Mouse (Mus musculus) liver, embryonic 12.5 days (tissue): ENCODE data around the gene Ier5l. TPM values are rescaled to one million over a fixed set of nuclear protein-coding genes. Genes with fewer than 3 reads are reported as not detected.

Experiments
- ATAC-seq: fragments of 200-750 bp; cut with Nextera tagmentation; 2 replicates; pipeline ENCODE4 v1.8.0; 2017; ENCODE audit warnings: moderate number of reproducible peaks, mild to moderate bottlenecking, moderate library complexity
- H3K27ac ChIP-seq: fragments of 300-500 bp; sonication (generic); 2 replicates; pipeline ENCODE4 v1.5.1; 2016; ENCODE audit warnings: mild to moderate bottlenecking
- H3K27me3 ChIP-seq: fragments of 300-500 bp; sonication (generic); replicated peaks from 2 replicates; pipeline ENCODE4 v1.6.1; 2016; ENCODE audit warnings: mild to moderate bottlenecking, moderate library complexity
- H3K36me3 ChIP-seq: fragments of 300-500 bp; sonication (generic); 2 replicates; pipeline ENCODE4 v1.6.1; 2016; ENCODE audit warnings: mild to moderate bottlenecking, moderate library complexity
- H3K4me1 ChIP-seq: fragments of 300-500 bp; sonication (generic); 2 replicates; pipeline ENCODE4 v1.6.1; 2016
- H3K4me2 ChIP-seq: fragments of 300-500 bp; sonication (generic); 2 replicates; pipeline ENCODE4 v1.6.1; 2016; ENCODE audit warnings: mild to moderate bottlenecking, moderate library complexity
- H3K4me3 ChIP-seq: fragments of 300-500 bp; sonication (generic); 2 replicates; pipeline ENCODE4 v1.5.1; 2016; ENCODE audit warnings: mild to moderate bottlenecking, moderate library complexity
- H3K9ac ChIP-seq: fragments of 300-500 bp; sonication (generic); 2 replicates; pipeline ENCODE4 v1.6.1; 2016; ENCODE audit warnings: mild to moderate bottlenecking, moderate library complexity
- H3K9me3 ChIP-seq: fragments of 300-500 bp; sonication (generic); replicated peaks from 2 replicates; pipeline ENCODE4 v1.6.1; 2016; ENCODE audit warnings: mild to moderate bottlenecking, moderate library complexity
- WGBS: fragments of 180-500 bp; shearing (Covaris S2); methylation state at CpG from one replicate; pipeline ENCODE4 v1.1.7; 2016; ENCODE audit not compliant: insufficient replicate concordance; 5-methylcytosine and 5-hydroxymethylcytosine counted together
- polyA plus RNA-seq: library from polyadenylated mRNA; unstranded; fragments of >200 nt; fragmentation: Nextera tagmentation; extraction: Ambion mirVana; gene quantifications from 2 replicates; pipeline ENCODE4 v1.2.1, GENCODE M21; 2016

The Ier5l gene
- polyA plus RNA-seq, 1 experiment from 2014 or later: 0.44 TPM

GRCm38 (mm10) chr2:30436809-30437208 lies 37.2 kb downstream of the Ier5l start:
- 88% methylated on average over 4 of the region's 4 CpGs for WGBS
- H3K27me3 ChIP-seq: no peaks in the 10 kb centered on the region
- ATAC-seq: no peak
- no peak overlapping the region for H3K4me2 ChIP-seq
- peaks cover 49% of the 10 kb centered on the region for H3K4me1 ChIP-seq
- peaks cover 99% of the 10 kb centered on the region for H3K36me3 ChIP-seq
- H3K4me3 ChIP-seq: no peak overlapping the region
- H3K27ac ChIP-seq: no peak overlapping the region
- H3K9ac ChIP-seq: no peak overlapping the region
- H3K9me3 ChIP-seq: no peaks in the 10 kb centered on the region

GRCm38 (mm10) chr2:30436156-30436545 lies 37.9 kb downstream of the Ier5l start:
- Histone ChIP-seq H3K27ac (no peak overlapping the region), H3K27me3 (no peaks in the 10 kb centered on the region), H3K4me1 (peaks cover 42% of the 10 kb centered on the region), H3K36me3 (peaks cover 99% of the 10 kb centered on the region), H3K4me2 (no peak overlapping the region), H3K9ac (no peak overlapping the region), H3K4me3 (no peak overlapping the region), H3K9me3 (no peaks in the 10 kb centered on the region)
- WGBS: 80% methylated on average over 5 of the region's 5 CpGs
- ATAC-seq: no peak

- peak overlapping the region; percentile 32 for H3K4me2 ChIP-seq
- peak overlapping the region; percentile 70 for H3K27ac ChIP-seq
- H3K4me1 ChIP-seq: peaks cover 36% of the 10 kb centered on the region
- 0 out of 2 replicates have a peak overlapping the region, but pooled peaks have one; percentile 27 for H3K9ac ChIP-seq
- peaks cover 100% of the 10 kb centered on the region for H3K36me3 ChIP-seq
- WGBS: 36% methylated on average over 5 of the region's 5 CpGs
- H3K9me3 ChIP-seq: no peaks in the 10 kb centered on the region
- peak; percentile 69 for ATAC-seq
- H3K27me3 ChIP-seq: no peaks in the 10 kb centered on the region
- H3K4me3 ChIP-seq: no peak overlapping the region
Measured at GRCm38 (mm10) chr2:30435326-30436155, 38.5 kb downstream of the Ier5l start.

GRCm38 (mm10) chr2:30429156-30429555 lies 44.9 kb downstream of the Ier5l start:
- no peaks in the 10 kb centered on the region for H3K27me3 ChIP-seq
- no peak overlapping the region for H3K9ac ChIP-seq
- H3K9me3 ChIP-seq: no peaks in the 10 kb centered on the region
- peaks cover 85% of the 10 kb centered on the region for H3K36me3 ChIP-seq
- H3K4me2 ChIP-seq: no peak overlapping the region
- no peak overlapping the region for H3K4me3 ChIP-seq
- no peak overlapping the region for H3K27ac ChIP-seq
- H3K4me1 ChIP-seq: peaks cover 5% of the 10 kb centered on the region
- no peak for ATAC-seq

Other genes with a start within 250 kb of the Ier5l start
- gene Lrrc8a, start 236.5 kb downstream of the Ier5l start, polyA plus RNA-seq: 12.8 and 13.9 TPM in 2 replicates
- gene Gm28035, start 233.7 kb downstream of the Ier5l start, polyA plus RNA-seq: 0.11 and 0.12 TPM in 2 replicates
- 6.9 and 7.4 TPM in 2 replicates for gene Phyhd1, start 208.0 kb downstream of the Ier5l start, polyA plus RNA-seq
- not detected in 2 replicates for gene Gm28038, start 193.2 kb downstream of the Ier5l start, polyA plus RNA-seq
- gene Dolk, start 187.9 kb downstream of the Ier5l start, polyA plus RNA-seq: 15.5 and 17.5 TPM in 2 replicates
- gene Nup188, start 187.8 kb downstream of the Ier5l start, polyA plus RNA-seq: 23.9 and 25.8 TPM in 2 replicates
- 30.3 and 33.7 TPM in 2 replicates for gene Sh3glb2, start 114.9 kb downstream of the Ier5l start, polyA plus RNA-seq
- 12.7 and 13.6 TPM in 2 replicates for gene Miga2, start 110.0 kb downstream of the Ier5l start, polyA plus RNA-seq
- gene Dolpp1, start 82.0 kb downstream of the Ier5l start, polyA plus RNA-seq: 23.5 and 24.3 TPM in 2 replicates
- gene Crat, start 58.4 kb downstream of the Ier5l start, polyA plus RNA-seq: 26.0 and 28.6 TPM in 2 replicates
- 168 and 173 TPM in 2 replicates for gene Ptpa, start 58.2 kb downstream of the Ier5l start, polyA plus RNA-seq
- 0.31 TPM in 1 of 2 replicates, not detected in the other for gene Cstad, start 120.8 kb upstream of the Ier5l start, polyA plus RNA-seq